Mouse (Mus musculus) adrenal gland, adult 18-20 months (tissue): ENCODE measurements around the gene Prkar2b. TPM values are rescaled to one million over a fixed set of nuclear protein-coding genes. Genes with fewer than 3 reads are reported as not detected.

Experiments used
- DNase-seq, 2 experiments: peaks; one replicate each; pipeline ENCODE4 v3.0.0; 2021 to 2022; ENCODE audit warnings: low spot score in 2 of 2
- total RNA-seq, 2 experiments: library from RNA; stranded (reverse); gene quantifications; 1 replicate in 1 of 2; 2 replicates in 1 of 2; pipeline ENCODE4 v1.2.3; 2021

Gene Prkar2b
- total RNA-seq, 2 experiments from 2014 or later = 364 to 573 TPM

- DNase-seq = no peak
Observed at GRCm38 (mm10) chr12:31928498-31928897, 132.6 kb downstream of the Prkar2b start.

GRCm38 (mm10) chr12:31926661-31927061 is 134.4 kb downstream of the Prkar2b start:
- DNase-seq = peak; percentile 56 to 63

GRCm38 (mm10) chr12:31925343-31925742 is 135.8 kb downstream of the Prkar2b start:
- DNase-seq = no peak

- DNase-seq = no peak
Observed at GRCm38 (mm10) chr12:31924135-31924534, 137.0 kb downstream of the Prkar2b start.

- DNase-seq = no peak
Observed at GRCm38 (mm10) chr12:31920464-31921405, 140.4 kb downstream of the Prkar2b start.

- peak; percentile 51 to 55 for DNase-seq
Observed at GRCm38 (mm10) chr12:31917245-31917644, 143.9 kb downstream of the Prkar2b start.

- no peak for DNase-seq
Observed at GRCm38 (mm10) chr12:31916691-31917090, 144.4 kb downstream of the Prkar2b start.

GRCm38 (mm10) chr12:31913614-31914013 is 147.5 kb downstream of the Prkar2b start:
- DNase-seq = no peak

GRCm38 (mm10) chr12:31912966-31913551 is 148.0 kb downstream of the Prkar2b start:
- DNase-seq = no peak

Other genes starting within 250 kb of the Prkar2b start
- gene Hbp1, start 110.8 kb downstream of the Prkar2b start, total RNA-seq = 10 to 100 TPM; 51.5 to 73.9 TPM
- 1 to 10 TPM; 1.5 to 2.2 TPM for gene Pik3cg, start 147.4 kb upstream of the Prkar2b start, total RNA-seq